Mouse (Mus musculus): ENCODE measurements around the gene Itpk1. TPM values are rescaled to one million over a fixed set of nuclear protein-coding genes. Genes with fewer than 3 reads are reported as not detected.

Gene Itpk1
- polyA plus RNA-seq, 1 experiment = 64.9 TPM

DNA sequence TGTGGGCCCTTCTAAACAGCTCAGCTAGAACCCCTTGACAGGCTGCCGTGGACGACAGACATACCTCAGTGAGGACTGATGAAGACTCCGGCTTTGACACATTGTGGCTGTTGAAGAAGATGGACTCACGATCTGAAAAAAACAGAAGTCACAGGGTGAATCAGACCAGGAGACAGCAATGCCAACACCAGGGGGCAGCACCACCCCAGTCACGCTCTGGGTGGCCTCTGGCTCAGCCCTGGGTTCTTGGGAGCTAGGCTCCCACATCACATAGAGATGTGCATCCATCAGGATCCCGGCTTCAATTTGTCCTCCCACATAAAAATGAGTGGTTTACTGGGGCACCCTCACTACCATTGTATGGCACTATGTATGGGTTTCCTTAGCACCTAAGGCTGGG, 125.7 kb downstream of the Itpk1 start:
- WGBS = 50% methylated on average over 6 of the region's 6 CpGs
- no peaks in the 10 kb centered on the region for H3K27me3 ChIP-seq (ENCODE audit: control insufficient read depth, insufficient read depth, low read length)
- no peak overlapping the region for H3K27ac ChIP-seq (ENCODE audit: insufficient read depth, low read length)
- DNase-seq = peak; percentile 80 to 89
- TF ChIP-seq CTCF (IDR thresholded peaks at IDR 0.05; ENCODE audit: borderline replicate concordance, insufficient read depth, low read depth, low read length) (peak; percentile 93), POLR2A (IDR thresholded peaks at IDR 0.05; ENCODE audit: borderline replicate concordance, insufficient read depth, low read length) (no peak)
- H3K4me1 ChIP-seq (ENCODE audit: control insufficient read depth, insufficient read depth, low read length) = peaks cover 19% of the 10 kb centered on the region
- no peak overlapping the region for H3K4me3 ChIP-seq (replicated peaks; ENCODE audit: insufficient read depth, low read depth, low read length)

DNA sequence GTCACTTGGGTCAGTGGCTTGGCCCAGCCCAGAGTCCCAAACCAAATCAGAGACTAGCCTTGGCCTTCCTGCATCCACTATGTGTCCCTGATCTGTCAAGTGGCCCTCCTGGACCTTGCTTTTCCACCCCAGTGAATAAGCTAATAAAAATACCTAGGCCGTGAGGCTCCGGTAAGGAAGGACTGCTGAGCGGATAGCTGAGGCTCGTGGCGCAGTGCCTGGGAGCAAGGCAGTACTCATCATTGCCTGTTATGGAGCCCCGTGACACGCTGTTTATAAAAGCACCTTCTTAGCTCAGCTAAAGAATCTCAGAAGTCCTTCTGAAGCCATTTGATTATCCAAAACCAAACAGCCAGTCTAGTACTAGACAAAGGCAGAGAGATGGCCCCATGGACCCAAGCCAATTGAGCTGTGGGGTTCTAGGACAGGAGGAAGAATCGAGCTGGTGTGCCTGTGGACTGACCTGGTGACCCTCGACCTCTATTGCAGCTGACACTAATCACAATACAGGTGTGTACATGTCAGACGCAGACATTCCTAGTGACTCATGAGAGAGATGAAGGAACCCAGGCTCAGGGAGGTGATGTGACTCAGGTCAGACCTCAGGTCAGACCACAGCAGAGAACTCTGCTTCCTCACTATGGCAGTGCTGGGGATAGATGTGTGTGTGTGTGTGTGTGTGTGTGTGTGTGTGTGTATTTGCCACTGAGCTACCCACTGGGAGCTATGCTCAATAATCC, 127.9 kb downstream of the Itpk1 start:
- Histone ChIP-seq H3K27ac (ENCODE audit: insufficient read depth, low read length) (no peak overlapping the region), H3K4me1 (ENCODE audit: control insufficient read depth, insufficient read depth, low read length) (peaks cover 19% of the 10 kb centered on the region), H3K4me3 (replicated peaks; ENCODE audit: insufficient read depth, low read depth, low read length) (no peak overlapping the region), H3K27me3 (ENCODE audit: control insufficient read depth, insufficient read depth, low read length) (no peaks in the 10 kb centered on the region)
- DNase-seq = no peak
- TF ChIP-seq POLR2A (IDR thresholded peaks at IDR 0.05; ENCODE audit: borderline replicate concordance, insufficient read depth, low read length) = no peak
- no peak for TF ChIP-seq CTCF (IDR thresholded peaks at IDR 0.05; ENCODE audit: borderline replicate concordance, insufficient read depth, low read depth, low read length)
- 65% methylated on average over 10 of the region's 10 CpGs for WGBS

DNA sequence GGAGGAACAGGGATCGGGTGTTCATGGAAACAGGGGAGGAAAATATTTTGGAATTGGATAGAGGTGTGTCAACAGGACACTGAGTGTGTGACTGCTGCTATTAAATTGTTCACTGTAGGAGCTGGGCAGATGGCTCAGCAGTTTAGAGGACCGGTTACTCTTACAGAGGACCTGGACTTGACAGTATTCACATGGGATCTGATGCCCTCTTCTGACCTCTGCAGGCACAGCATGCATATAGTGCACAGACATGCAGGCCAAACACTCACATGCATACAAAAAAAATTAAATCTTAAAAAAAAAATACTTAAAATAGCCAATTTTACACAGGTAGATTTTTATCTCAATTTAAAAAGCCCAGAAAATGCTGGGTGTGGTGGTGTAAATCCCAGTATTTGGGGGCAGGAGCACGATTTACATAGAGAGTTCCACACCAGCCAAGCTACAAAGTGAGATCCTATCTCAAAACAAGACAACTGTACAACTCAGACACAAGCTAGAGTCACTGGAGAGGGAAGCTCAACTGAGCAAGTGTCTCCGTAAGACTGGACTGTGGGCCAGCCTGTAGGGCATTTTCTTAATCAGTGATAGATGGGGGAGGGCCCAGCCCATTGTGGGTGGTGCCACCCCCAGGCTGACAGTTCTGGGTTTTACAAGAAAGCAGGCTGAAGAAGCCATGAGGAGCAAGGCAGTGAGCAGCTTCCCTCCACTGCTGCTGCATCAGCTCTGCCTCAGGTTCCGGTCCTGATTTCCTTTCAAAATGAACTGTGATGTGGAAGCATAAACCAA, 129.0 kb downstream of the Itpk1 start:
- DNase-seq = no peak
- TF ChIP-seq CTCF (IDR thresholded peaks at IDR 0.05; ENCODE audit: borderline replicate concordance, insufficient read depth, low read depth, low read length) = peak; percentile 18; the same call in 1 of the 2 replicates
- no peak for TF ChIP-seq POLR2A (IDR thresholded peaks at IDR 0.05; ENCODE audit: borderline replicate concordance, insufficient read depth, low read length)
- Histone ChIP-seq H3K27ac (ENCODE audit: insufficient read depth, low read length) (no peak overlapping the region), H3K4me1 (ENCODE audit: control insufficient read depth, insufficient read depth, low read length) (peaks cover 16% of the 10 kb centered on the region), H3K4me3 (replicated peaks; ENCODE audit: insufficient read depth, low read depth, low read length) (no peak overlapping the region), H3K27me3 (ENCODE audit: control insufficient read depth, insufficient read depth, low read length) (no peaks in the 10 kb centered on the region)
- 76% methylated on average over 5 of the region's 5 CpGs for WGBS

DNA sequence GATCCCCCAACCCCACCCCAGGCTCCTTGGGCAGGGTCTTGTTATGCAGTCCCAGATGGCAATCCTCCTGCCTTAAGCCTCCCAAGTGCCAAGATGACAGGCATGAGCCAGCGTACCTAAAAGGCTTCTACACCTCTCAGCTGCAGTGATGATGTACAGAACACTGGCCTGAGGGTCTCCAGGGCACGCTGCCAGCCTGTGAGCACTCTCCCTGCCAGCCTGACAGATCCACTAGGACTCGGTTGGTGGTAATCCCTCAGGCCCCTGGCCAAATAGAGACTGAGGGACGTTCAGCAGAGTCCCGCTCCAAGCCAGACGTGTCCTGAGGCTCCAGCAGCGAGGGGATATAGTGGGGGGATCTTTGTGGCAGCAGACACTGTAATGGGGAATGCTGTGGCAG, 131.7 kb downstream of the Itpk1 start:
- 43% methylated on average over 7 of the region's 7 CpGs for WGBS
- no peak for TF ChIP-seq POLR2A (IDR thresholded peaks at IDR 0.05; ENCODE audit: borderline replicate concordance, insufficient read depth, low read length)
- TF ChIP-seq CTCF (IDR thresholded peaks at IDR 0.05; ENCODE audit: borderline replicate concordance, insufficient read depth, low read depth, low read length) = no peak

DNA sequence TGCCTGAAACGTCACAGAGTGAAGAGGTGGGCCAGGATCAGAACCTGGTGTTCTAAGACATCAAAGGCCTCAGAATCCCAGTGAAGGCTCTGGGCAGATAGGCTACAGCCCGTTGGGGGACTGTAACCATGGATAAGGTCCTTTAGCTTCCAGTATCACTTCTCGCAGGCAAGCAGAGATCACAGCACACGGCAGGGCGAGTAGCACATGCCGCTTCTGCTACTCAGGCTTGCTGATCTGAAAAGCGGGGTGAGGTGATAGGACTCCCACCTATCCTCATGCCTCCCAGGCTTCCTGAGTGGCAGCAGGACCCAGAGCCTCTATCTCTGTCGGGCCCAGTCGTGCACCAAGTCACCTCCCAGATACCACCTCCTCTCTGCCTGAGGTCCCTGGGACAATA, 133.1 kb downstream of the Itpk1 start:
- H3K4me1 ChIP-seq (ENCODE audit: control insufficient read depth, insufficient read depth, low read length) = peaks cover 29% of the 10 kb centered on the region
- DNase-seq = no peak
- no peak overlapping the region for H3K27ac ChIP-seq (ENCODE audit: insufficient read depth, low read length)
- no peak overlapping the region for H3K4me3 ChIP-seq (replicated peaks; ENCODE audit: insufficient read depth, low read depth, low read length)
- 92% methylated on average over 9 of the region's 9 CpGs for WGBS
- no peaks in the 10 kb centered on the region for H3K27me3 ChIP-seq (ENCODE audit: control insufficient read depth, insufficient read depth, low read length)
- TF ChIP-seq CTCF (IDR thresholded peaks at IDR 0.05; ENCODE audit: borderline replicate concordance, insufficient read depth, low read depth, low read length) (no peak), POLR2A (IDR thresholded peaks at IDR 0.05; ENCODE audit: borderline replicate concordance, insufficient read depth, low read length) (no peak)

More for the DNA sequence above, 131.7 kb downstream of the Itpk1 start:
- H3K4me3 ChIP-seq (replicated peaks; ENCODE audit: insufficient read depth, low read depth, low read length) = no peak overlapping the region
- peaks cover 28% of the 10 kb centered on the region for H3K4me1 ChIP-seq (ENCODE audit: control insufficient read depth, insufficient read depth, low read length)
- H3K27ac ChIP-seq (ENCODE audit: insufficient read depth, low read length) = no peak overlapping the region
- DNase-seq = no peak
- H3K27me3 ChIP-seq (ENCODE audit: control insufficient read depth, insufficient read depth, low read length) = no peaks in the 10 kb centered on the region

DNA sequence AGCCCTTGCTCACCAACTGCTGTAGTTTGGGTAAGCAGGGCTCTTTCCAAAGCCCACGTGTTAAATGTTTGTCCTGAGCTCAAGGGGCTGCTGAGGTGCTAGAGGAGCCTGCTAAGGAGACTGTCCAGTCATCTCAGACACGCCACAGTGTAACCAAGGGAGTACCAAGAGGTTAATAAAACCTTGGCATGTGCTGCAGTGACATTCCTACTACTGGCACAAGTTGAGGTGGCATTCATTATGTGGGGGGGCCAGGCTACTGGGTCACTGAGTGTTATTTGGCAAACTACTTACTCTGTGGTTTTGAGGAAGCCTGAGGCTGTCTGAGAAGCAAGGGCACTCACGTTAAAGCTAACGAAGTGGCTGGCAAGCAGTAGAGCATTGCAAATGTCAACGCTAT, 134.0 kb downstream of the Itpk1 start:
- H3K27me3 ChIP-seq (ENCODE audit: control insufficient read depth, insufficient read depth, low read length) = no peaks in the 10 kb centered on the region
- no peak overlapping the region for H3K27ac ChIP-seq (ENCODE audit: insufficient read depth, low read length)
- WGBS = 36% methylated on average over 5 of the region's 5 CpGs
- no peak overlapping the region for H3K4me3 ChIP-seq (replicated peaks; ENCODE audit: insufficient read depth, low read depth, low read length)
- DNase-seq = no peak
- H3K4me1 ChIP-seq (ENCODE audit: control insufficient read depth, insufficient read depth, low read length) = peaks cover 25% of the 10 kb centered on the region
- TF ChIP-seq POLR2A (IDR thresholded peaks at IDR 0.05; ENCODE audit: borderline replicate concordance, insufficient read depth, low read length) (no peak), CTCF (IDR thresholded peaks at IDR 0.05; ENCODE audit: borderline replicate concordance, insufficient read depth, low read depth, low read length) (no peak)

DNA sequence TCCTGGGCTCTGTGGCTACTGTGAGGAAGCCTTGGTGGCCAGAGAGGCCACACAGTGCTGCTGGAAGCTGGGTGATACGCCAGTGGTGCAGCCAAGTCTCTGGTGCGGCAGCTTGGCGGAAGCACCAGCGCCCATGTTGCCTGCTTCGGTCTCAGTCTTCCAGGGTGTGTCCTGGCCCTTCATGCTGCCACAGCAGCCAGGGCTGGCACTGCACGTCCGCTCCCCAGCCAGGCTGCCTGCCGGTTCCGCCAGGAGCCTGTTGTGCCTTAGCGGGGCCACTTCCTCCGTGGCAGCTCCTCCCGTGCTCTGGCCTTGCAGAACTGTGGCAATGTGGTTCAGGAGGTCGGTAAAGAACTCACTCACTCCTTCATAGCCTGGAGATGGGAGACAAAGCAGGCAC, 134.6 kb downstream of the Itpk1 start:
- 13% methylated on average over 13 of the region's 13 CpGs for WGBS
- TF ChIP-seq CTCF (IDR thresholded peaks at IDR 0.05; ENCODE audit: borderline replicate concordance, insufficient read depth, low read depth, low read length) = no peak
- TF ChIP-seq POLR2A (IDR thresholded peaks at IDR 0.05; ENCODE audit: borderline replicate concordance, insufficient read depth, low read length) = no peak
- Histone ChIP-seq H3K4me3 (replicated peaks; ENCODE audit: insufficient read depth, low read depth, low read length) (no peak overlapping the region), H3K4me1 (ENCODE audit: control insufficient read depth, insufficient read depth, low read length) (peaks cover 25% of the 10 kb centered on the region), H3K27ac (ENCODE audit: insufficient read depth, low read length) (peak overlapping the region; percentile 1; the same call in 1 of the 2 replicates), H3K27me3 (ENCODE audit: control insufficient read depth, insufficient read depth, low read length) (no peaks in the 10 kb centered on the region)
- peak; percentile 71 to 73 for DNase-seq

All from cerebellum, adult 2 months (tissue).